Mouse (Mus musculus) liver (tissue): ENCODE data around the gene Naa50.
A peak's percentile ranks its signal among the peaks of the same experiment; 100 is the strongest.

ENCODE experiments used
- DNase-seq: peaks from one replicate; pipeline ENCODE4 v3.0.0-alpha.2; 2020; ENCODE audit warnings: mixed read lengths

The Naa50 gene

DNA sequence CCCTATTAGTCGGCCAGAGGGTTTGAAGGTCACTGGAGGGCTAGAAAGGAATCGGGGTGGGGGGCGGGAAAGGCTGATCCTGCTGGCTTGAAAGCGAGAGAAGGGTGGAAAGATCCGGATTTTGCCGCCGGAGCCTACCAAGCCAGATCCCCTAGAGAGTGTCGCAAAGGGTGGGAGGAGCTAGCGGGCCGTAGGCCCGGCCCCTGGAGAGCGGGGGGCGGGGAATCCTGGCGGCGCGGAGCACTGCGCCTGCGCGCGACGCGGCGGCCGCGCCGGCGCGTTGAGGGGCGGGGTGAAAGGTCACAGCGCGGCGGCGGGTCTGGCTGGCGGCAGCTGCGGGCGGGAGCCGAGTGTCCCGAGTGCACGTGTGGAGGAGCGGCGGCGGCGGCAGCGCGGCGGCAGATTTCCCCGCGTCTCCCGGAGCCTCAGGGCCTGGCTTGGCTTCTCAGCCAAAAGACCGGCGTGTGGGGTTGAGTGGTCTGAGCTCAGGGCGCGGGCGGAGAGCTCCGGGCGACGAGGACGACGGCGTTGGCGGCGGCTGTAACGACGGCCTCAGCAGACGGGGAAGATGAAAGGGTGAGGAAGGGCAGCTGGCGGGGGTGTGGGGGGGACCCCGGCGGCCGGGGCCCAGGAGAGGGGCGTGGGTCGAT is at the start of gene Naa50, which contains the start of gene Atp6v1a:
Gene Naa50, plus strand, starts transcription at position 295 of the 650 bp plus-strand sequence.
Gene Atp6v1a, minus strand, starts transcription at position 170 of the 650 bp plus-strand sequence.
- peak; percentile 94 for DNase-seq

DNA sequence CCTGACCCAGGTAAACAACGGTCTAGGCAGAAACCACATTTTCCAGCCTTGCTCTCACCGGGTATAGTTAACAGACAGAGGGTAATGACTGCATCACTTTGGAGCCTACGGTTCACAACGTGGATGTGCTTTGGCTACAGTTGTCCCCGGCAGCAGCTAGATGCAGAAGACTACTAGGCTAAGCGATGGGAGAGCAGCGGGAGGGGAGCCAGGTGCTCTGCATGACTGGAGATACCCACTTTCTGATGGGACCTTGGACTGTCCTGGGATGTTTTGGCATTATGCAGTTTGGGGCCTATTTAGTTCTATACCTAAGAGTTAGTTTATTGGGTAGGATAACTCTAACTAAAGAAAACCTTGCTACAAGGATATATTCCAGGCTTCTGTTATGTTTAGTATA is 40.3 kb upstream of the Naa50 start:
- DNase-seq = no peak

DNA sequence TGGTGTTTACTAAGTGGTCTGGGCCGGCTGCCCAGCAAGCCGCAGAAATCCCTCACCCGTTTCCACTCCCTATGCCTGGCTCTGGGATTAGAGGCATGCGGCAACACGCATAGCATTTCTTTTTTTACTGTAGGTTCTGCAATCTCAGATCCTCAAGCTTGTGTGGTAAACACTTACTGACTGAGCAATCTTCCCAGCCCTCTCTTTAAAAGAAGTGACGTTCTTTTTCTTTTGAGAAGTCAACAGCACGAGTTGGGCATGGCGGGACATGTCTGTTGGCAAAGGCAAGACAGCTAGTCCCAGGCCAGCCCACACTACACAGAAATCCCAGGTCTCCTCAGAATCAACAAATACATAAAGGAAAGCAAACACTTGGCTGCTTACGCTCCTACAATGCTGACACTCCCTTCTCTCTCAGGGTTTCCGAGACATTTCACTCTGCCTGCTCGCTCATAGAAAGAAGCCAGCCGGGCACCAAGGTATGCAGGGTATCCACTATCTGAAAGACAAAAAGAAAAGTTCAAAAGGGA is 38.4 kb upstream of the Naa50 start:
- DNase-seq = no peak

DNA sequence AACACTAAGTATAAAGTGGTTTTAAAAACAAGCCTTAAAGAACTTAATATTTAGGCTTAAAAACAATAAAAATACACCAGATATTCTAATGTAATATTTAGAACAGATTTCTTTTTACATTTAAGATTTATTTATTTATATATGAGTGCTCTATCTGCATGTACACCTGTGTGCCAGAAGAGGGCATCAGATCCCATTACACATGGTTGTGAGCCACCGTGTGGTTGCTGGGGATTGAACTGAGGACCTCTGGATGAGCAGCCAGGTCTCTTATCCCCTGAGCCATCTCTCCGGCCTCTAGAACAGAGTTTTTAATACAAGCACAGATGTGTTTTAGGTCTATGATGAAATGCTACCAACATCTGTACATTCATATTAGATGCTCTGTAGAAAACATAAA is 36.7 kb upstream of the Naa50 start:
- no peak for DNase-seq

DNA sequence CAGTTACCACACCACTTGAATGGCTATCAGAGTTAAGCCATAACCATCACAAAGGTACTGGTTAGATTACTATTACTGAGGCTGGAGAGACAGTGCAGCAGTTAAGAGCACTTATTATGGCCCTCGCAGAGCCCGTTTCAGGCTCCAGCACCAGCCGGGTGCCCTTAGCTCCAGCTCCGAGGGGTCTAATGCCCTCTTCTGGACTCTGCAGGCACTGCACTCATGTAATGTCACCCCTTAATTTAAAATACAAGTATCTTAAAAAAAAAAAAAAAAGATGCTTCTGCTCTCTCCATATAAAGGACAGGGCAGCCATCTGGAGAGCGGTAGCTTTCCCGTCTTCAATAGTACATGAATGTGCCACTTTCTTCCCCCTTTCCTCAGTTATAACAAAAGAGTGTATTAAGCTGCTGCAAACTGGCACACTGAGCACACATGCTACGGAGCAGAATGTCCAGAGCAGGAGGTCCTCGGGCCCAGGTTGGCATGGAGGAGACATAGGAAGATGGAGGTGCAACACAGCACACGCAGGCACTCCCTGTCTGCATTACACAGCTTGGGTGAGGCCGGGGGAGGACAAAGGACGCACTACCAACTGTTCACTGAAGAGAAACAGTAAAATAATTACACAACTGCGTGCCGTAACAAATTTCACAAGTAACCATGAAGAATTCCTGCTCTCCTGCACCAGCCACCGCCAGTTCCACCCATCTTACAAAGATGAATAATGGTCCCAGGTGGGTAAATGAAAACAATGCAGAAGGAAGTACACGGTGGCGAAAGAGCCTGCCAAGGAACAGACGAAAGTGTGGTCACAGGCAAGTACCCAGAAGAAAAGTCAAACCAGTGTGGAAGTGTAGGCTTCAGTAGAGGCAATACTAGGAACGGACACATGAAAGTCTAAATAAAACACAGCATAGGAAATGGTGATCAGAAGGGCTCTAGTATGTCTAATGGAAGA is 35.5 kb upstream of the Naa50 start:
- no peak for DNase-seq

DNA sequence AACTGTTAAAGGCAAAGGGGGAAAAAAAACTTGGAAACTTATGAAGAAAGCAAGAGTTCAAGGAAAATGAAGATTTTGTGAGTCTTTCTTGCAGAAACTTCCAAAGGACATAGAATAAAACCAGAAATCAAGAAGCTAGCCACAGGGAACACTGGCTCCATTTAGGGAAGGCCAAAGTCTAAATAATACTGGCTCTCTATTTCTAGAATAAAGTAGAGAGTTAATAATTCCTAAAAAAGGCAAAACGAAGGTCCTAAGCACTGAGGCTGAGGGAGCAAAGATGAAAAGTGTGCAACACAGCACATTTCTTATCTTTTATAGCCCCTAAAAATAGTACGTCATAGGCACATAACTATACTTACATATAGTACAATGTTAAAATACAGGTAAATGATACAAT is 34.4 kb upstream of the Naa50 start:
- no peak for DNase-seq

DNA sequence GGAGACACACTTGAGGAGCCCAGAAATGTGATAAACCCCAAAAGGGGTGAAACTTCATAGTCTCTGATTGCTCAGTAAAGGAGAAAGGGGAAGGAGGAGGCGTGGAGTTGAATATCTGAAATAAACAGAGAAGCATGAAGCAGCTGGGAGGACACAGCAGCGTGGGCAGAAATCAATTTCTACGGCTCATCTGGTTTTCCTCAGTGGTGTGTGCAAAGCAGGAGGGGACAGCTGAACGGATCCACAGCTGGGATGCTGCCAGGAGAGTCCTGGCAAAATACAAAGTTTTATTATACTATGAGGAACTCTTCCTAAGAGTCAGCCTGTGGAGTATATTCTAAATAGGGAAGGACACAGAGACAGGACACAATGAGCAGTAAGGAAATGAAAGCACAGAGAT is 30.6 kb upstream of the Naa50 start:
- no peak for DNase-seq

DNA sequence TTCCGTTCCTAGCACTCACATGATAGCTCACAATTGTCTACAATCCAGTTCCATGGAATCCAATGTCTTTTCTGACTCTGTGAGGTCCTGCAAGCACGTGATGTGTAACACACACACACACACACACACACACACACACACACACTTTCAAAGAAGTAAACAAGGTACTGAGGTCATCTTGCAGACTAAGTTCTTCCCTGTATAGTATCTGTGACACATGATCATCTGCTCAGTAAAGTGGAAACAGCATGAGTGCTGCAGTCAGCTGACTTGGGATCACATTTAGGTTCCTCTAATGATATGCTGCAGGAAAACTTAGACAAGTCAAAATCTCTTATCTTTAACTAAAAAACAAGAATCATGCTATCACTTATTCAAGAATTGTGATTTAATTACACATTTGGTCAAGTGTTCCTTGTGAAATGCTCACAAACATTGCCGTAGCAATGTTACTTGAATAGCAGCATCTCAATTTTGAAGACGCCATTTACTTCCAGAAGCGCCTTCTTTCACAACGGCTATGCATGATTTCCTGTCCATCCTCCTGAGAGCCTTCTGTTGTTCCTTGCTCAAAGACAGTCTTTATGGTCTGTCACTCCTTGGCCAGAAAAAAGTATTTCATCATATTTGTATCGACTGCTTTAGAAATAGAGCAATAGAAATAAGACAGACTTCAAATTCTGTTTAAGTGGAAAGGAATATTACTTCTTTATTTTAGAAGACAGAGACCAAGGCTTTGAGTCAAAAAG is 19.7 kb upstream of the Naa50 start:
- DNase-seq = no peak

DNA sequence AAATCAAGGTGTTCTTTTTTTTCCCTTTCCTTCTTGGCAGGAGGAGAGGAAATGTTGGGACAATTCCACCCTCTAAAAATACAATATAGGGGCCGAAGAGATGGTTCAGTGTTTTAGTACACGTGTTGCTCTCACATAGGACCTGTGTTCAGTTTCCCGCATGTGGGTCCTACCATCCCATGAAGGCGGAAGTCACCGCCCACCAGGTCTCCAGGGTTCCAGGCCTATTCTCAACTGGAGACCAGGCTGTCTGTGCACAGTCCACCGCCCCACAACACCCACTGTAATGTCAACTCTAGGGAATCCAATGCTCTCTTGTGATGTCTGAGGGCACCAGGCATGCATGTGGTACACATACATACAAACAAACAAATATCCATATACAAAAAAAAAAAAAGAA is 17.5 kb upstream of the Naa50 start:
- DNase-seq = no peak

DNA sequence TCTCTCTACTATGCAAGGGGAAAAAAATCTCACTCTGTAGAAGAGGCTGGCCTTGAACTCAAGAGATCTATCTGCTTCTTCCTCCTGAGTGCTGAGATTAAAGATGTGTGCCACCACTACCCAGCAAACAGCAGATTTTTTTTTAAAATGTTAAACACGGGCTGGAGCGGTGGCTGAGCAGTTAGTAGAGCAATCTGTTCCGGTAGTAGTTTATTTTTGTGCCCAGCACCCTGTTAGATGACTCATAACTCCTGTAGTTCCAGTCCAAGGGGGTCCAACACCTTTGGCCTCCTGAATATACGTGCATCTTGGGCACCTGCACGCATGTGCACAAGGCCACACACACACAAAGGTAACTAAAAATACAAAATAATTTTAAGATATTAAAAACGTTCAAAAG is 17.1 kb upstream of the Naa50 start:
- no peak for DNase-seq

DNA sequence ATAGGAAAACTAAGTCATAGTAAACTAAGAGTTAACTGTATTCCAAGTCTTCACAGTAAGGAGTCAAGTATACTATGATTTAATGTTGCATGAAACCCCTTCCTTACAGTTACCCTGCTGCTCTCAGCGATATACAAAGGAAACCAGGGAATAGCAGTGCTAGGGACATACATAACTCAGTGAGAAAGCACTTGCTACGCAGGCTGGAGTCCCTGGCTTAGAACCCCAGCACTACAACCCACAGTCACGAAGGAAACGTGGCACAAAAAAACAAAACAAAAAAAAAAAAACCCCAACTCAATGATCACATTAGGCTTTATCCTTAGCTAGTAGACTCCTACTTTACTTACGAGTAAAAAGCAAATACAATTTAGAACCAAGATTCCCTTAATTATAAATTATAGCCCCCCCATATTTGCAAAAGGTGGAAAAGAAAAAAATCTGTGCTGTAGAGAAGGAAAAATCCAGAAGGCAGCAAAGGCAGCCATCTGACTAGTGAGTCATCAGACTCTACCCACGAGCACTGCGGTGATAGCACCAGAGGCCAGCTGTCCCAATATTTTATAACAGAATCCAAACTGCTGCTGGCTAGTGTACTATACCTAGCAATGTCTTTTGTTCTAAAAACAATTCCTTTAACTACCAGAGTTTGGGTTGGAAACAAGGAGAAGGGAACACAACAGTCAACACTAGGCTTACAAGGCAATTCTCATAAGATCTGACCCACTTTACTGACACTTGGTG is 16.5 kb upstream of the Naa50 start:
- no peak for DNase-seq

DNA sequence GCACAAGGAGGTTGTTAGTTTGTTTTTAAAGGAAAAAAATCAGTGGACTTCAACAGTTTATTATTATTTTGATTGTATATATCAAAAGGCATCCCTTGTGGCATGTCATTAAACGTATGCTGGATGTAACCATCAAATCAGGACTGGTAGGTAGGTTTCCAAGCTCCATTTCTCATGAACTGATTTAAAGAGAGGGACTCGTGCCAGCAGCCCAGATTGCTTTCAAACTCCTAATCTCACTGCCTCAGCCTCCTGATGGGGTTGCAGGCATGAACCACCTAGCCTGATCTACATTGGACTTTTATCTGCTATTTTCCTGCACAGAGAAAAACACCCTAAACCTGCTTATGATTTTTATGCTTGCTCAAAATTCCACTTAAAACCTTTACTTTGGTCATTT is 15.8 kb upstream of the Naa50 start:
- DNase-seq = no peak

DNA sequence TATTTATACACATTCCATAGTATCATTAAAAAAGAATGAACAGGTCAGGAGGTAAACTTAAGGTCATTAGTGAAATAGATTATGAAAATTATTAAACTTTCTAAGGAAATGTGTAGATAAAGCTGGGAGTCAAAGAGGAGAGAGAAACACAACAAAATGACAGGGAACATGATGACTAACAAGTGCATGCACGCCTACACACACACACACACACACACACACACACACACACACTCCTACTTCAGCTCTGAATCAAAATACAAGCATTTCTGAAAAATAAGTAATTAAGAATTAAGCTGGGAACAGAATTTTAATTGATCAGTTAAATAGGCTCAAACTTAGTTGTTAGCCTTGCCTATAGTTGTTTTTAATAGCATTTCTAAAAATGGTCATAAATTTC is 14.9 kb upstream of the Naa50 start:
- no peak for DNase-seq

DNA sequence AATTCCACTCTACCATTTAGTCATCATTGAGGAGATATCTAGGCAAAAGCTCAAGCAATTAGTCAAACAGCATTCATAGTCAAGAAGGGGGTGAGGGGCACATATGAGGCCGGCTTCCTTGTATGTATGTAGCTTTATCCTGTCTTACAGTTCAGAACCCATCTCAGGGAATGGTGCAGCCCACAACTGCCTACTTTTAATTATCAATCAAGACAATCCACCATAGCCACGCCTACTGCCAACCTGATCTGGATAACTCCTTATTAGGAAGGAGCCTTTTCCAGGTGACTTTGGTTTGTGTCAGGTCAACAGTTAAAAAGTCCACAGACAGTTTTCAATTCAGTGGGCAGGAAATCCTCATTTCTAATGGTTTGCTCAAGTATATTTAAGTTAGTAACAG is 14.2 kb upstream of the Naa50 start:
- no peak for DNase-seq

DNA sequence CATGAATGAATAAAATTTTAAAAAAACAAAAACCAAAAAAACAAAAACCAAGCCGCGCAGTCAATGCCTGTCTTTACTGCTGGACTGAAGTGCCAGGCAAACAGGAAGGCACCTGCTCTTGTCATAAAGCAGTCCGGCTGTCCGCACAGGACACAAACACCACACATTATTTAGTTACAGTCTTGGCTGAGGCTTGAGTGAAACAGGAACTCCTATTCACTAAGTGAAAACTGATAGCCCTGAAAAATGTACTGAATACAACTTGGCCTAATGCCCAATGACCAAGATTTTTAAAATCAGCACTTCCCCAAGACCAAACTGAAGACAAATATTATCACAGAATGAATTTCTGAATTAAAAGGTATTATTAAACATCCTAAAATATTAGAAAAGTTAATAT is 13.2 kb upstream of the Naa50 start:
- no peak for DNase-seq

DNA sequence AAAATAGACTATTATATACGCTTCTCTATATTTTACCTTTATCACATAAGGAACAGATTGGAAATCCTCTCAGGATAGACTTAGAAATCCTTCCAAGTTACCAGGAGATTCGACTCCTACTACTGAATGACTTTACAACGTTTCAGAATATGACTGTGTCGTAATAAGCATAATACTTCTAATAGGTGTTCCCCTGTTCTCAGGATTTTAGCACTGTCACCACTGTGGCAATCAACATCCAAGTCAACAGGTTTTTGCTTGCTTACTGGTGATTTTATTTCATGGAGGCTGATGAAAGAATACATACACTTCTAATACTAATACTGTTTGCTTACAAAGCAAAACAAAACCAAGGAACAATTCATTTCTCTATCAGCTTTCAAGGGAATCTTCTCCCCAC is 7.3 kb upstream of the Naa50 start:
- no peak for DNase-seq

DNA sequence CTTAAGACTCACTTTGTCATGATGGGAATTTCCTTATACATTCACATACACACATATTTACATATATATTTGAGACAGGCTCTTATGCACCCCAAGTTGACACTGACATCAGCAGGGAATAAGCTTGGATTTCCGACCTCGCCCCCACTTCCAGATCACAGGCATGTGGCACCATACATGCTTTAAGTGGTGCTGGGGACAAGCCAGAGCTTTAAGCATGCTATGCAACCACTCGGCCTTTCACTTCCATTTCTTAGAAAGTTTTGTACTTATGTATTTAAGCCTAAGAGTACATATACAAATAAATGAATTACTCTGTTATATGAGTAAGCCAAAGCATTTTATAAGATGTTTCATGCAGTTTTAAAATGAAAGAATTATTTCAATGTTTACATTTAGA is 6.4 kb upstream of the Naa50 start:
- no peak for DNase-seq

DNA sequence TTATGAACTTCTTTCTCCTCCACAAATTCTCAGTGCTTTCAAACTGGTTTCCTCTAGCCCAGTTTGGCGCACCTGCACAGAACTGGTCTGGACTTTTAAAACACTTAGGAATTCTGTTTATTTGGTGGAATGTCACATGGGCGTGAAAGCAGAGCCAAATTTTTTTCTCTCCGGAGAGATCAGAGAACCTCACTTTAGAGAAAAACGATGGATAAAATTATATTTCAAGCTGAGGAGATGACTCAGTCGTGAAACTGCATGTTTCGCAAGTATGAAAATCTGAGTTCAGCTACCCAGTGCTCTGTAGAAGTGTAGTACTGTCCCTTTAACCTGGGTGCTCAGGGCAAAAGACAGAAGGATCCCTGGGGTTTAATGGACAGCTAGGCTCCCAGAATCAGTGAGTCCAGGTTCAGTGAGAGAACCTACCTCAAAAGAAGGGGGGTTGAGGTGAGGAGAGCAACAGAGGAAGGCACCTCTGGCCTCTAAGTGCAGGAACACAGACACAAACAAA is 3.1 kb upstream of the Naa50 start:
- no peak for DNase-seq

DNA sequence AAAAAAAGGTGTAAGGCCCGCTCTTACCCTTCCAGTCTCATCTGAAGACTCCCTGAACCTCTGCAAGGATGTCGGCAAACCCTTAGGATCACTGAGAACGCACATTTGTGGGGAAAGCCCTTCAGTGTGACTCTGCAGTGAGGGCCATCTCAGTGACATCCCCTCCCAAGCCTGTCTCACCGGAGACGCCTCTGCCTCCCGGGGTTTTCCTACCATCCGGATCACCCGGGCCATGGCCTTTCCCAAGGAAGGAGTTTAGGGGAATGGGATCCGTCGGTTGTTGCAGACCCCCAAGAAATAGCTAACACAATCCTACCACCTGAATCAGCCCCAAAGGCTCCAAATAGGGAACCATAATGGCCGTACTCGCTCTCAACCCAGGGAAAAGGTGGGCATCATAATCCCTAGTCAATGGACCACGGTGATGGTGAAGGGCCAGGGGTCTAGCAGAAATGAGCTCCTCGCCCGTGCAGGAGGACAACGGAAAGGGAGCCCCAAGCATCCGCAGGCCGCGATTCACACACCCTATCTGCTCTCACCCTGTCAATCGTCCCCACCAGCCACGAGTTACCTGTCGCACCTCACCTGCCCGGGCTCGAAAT is 1.2 kb upstream of the Naa50 start:
- peak; percentile 14 for DNase-seq

DNA sequence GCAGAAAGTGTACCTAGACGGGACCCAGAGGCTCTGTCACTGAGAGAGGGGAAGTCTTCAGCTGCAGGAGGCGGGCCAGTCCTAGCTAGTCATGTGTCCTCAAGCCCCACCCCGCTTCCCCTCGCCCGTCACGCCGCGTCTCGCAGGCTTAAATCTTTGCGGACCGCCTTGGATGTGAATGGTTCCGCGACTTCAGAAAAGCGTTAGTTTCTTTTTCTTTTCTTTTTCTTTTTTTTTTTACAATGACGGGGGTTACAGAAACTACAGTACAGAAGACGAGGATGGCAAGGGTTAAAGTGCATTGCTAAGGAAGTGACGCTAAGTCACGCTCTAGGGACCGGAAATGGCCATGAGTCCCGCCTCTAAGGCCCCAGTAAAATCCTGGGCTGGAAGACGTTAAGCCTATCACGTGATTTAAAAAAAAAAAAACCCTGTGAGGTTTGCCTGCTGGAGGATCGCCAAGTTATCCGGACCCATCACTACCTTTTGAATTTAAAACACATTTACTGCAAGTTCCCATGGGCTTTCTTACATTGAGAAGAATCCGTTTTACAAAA is 573 bp upstream of the Naa50 start:
- peak; percentile 87 for DNase-seq

DNA sequence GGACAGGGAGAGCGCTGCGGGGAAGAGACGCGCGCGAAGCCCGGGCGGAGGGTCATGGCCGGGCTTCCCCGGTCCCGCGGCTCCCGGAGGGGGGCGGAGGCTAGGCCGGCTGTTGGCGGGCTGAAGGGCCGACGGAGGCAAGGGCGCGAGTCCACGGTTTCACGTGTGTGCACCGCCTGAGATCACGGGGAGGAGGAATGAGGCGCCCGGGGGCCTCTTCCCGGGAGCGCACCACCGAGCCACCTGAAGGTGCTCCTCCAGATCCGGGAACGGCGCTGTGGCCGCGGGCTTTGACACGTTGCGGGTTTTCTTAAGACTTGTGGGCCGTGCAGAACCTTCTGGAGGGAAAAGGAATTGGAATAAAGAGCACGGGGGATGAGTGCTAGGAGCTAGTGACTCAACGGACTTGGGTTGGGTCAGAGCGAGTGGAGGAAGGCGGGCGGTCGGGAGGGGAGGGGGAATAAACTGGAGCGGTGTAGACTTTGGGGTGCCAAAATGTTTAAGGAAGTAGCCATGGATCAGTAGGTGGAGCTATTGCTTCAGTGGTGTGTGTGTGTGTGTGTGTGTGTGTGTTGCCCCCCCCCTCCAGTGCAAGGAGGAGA is 657 bp downstream of the Naa50 start:
- DNase-seq = peak; percentile 80
